Mouse (Mus musculus) MEL (cell line): ENCODE data around the gene Gm20388.

Source experiments
- CTCF ChIP-seq, 3 experiments: IDR thresholded peaks in 2 of 3; conservative IDR thresholded peaks in 1 of 3; 2 replicates each; pipeline ENCODE4 v1.5.1; 2011 to 2012; ENCODE audit warnings: low read length in 3 of 3, low read depth in 2 of 3, mild to moderate bottlenecking in 2 of 3, improper control_type of control experiment in 1 of 3, inconsistent platforms in 1 of 3, mixed read lengths in 1 of 3, moderate library complexity in 1 of 3; ENCODE audit not compliant: control insufficient read depth in 1 of 3, insufficient read depth in 1 of 3, poor library complexity in 1 of 3, severe bottlenecking in 1 of 3
- GABPA ChIP-seq: IDR thresholded peaks from 2 replicates; pipeline ENCODE4 v1.6.1; 2012; ENCODE audit warnings: low read depth, mild to moderate bottlenecking, inconsistent platforms, low read length, improper control_type of control experiment, moderate library complexity
- HCFC1 ChIP-seq: IDR thresholded peaks from 2 replicates; pipeline ENCODE4 v1.6.1; 2012; ENCODE audit warnings: low read depth, mild to moderate bottlenecking, inconsistent platforms, low read length, improper control_type of control experiment, moderate library complexity
- JUND ChIP-seq: IDR thresholded peaks from 2 replicates; pipeline ENCODE4 v1.6.1; 2011; ENCODE audit warnings: low read depth, mild to moderate bottlenecking, improper control_type of control experiment, low read length
- POLR2A ChIP-seq, 2 experiments: IDR thresholded peaks; 2 replicates each; pipeline ENCODE4 v1.6.1; 2011 to 2012; ENCODE audit warnings: low read length in 2 of 2, mild to moderate bottlenecking in 2 of 2, control low read depth in 1 of 2, improper control_type of control experiment in 1 of 2, low read depth in 1 of 2, moderate library complexity in 1 of 2; ENCODE audit not compliant: control insufficient read depth in 1 of 2, insufficient read depth in 1 of 2, poor library complexity in 1 of 2
- POLR2AphosphoS5 ChIP-seq: IDR thresholded peaks from 2 replicates; pipeline ENCODE4 v1.6.1; 2012; ENCODE audit warnings: low read depth, borderline replicate concordance, mild to moderate bottlenecking, inconsistent platforms, low read length, moderate library complexity, mixed read lengths
- RAD21 ChIP-seq: IDR thresholded peaks from 2 replicates; pipeline ENCODE4 v1.6.1; 2011; ENCODE audit warnings: mild to moderate bottlenecking, low read depth, low read length, improper control_type of control experiment
- TAL1 ChIP-seq: IDR thresholded peaks from 2 replicates; pipeline ENCODE4 v1.6.1; 2012; ENCODE audit warnings: mild to moderate bottlenecking, inconsistent platforms, low read length, moderate library complexity, mixed read lengths
- UBTF ChIP-seq: IDR thresholded peaks from 2 replicates; pipeline ENCODE4 v1.6.1; 2012; ENCODE audit warnings: low read depth, mild to moderate bottlenecking, inconsistent platforms, low read length, improper control_type of control experiment, moderate library complexity, borderline replicate concordance; ENCODE audit not compliant: insufficient read depth
- ZC3H11A ChIP-seq: IDR thresholded peaks from 2 replicates; pipeline ENCODE4 v1.6.1; 2012; ENCODE audit warnings: low read depth, mild to moderate bottlenecking, inconsistent platforms, low read length, improper control_type of control experiment

DNA sequence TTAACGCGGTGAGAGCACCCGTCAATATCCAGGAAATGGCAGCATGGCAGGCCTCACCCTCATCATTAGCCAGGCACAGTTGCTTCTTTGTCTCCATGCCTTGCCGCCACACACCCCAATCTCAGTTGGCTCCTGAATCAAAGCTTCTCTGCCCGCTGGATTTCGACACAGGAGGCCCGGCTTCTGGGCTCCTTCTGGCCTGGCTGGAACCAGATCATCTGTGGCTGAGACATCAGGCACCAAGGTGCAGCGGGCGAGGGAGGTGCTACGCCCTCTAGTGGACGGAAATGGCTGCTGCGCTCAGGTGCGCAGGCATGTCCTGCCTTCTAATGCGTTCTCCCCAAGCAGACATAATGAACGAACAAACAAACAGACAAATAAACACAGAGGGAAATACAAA, 1302.6 kb downstream of the Gm20388 start:
- TF ChIP-seq RAD21 = peak; percentile 53
- TF ChIP-seq GABPA = no peak
- TF ChIP-seq UBTF = no peak
- peak; percentile 52 for TF ChIP-seq ZC3H11A
- no peak for TF ChIP-seq POLR2AphosphoS5
- peak; percentile 73 to 87 (median 85) for TF ChIP-seq CTCF (IDR thresholded peaks at IDR 0.05 in 2 of 3, conservative IDR thresholded peaks at IDR 0.05 in 1 of 3; ENCODE audit: control insufficient read depth in 1 of 3, insufficient read depth in 1 of 3, low read depth in 2 of 3, low read length in 3 of 3, poor library complexity in 1 of 3, severe bottlenecking in 1 of 3)
- no peak for TF ChIP-seq TAL1
- TF ChIP-seq JUND = no peak
- TF ChIP-seq POLR2A (IDR thresholded peaks at IDR 0.05; ENCODE audit: control insufficient read depth in 1 of 2, insufficient read depth in 1 of 2, low read depth in 1 of 2, low read length in 2 of 2, poor library complexity in 1 of 2) = no peak
- TF ChIP-seq HCFC1 = no peak
